Mouse (Mus musculus) kidney, postnatal 25 days (tissue): ENCODE results near the gene Nol3.

ENCODE experiments used
- DNase-seq, 2 experiments: peaks; one replicate each; pipeline ENCODE4 v3.0.0; 2021; ENCODE audit warnings: mixed read lengths in 2 of 2

The Nol3 gene

DNA sequence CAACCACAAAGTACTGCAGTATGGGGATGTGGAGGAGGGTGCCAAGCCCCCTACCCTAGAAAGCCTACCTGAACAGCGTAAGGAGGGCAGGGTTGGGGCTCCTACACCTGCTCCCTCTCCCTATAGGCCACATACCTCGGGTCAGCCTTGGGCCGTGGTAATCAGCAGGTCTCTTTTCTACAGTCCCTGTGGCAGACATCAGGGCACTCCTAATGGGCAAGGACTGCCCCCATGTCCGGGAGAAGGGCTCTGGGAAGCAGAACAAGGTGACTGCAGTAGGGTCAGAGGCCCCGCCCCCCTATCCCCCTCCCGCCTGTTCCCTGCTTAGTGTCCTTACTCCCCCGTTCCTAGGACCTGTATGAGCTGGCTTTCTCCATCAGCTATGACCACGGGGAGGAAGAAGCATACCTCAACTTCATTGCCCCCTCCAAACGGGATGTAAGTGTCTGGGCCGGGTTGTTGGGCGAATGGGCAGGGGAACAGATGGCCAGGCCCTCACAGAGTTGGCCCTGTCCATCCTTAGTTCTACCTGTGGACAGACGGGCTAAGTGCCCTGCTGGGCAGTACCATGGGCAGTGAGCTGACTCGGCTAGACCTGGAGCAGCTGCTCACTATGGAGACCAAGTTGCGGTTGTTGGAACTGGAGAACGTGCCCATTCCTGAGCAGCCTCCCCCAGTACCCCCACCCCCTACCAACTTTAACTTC, 33.4 kb downstream of the Nol3 start:
- no peak for DNase-seq

DNA sequence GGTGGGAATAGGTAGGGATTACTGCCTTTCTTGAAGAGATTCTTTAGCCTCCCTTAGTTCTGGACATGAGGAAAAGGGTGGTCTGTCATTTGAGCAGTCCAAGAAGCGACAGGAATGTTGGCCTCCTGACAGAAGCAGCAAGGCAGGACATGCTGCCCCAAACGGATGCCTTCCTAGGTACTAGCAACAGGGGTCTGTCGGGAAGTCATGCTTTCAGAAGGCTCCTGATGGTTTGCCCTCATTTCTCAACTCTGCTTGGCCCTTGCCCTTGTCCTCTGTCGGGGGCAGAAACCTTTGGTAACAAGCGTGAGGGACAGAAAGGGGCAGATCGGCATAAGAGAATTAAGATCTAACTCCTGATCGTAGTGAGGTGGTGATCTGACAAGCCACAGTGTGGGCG, 34.2 kb downstream of the Nol3 start:
- no peak for DNase-seq

DNA sequence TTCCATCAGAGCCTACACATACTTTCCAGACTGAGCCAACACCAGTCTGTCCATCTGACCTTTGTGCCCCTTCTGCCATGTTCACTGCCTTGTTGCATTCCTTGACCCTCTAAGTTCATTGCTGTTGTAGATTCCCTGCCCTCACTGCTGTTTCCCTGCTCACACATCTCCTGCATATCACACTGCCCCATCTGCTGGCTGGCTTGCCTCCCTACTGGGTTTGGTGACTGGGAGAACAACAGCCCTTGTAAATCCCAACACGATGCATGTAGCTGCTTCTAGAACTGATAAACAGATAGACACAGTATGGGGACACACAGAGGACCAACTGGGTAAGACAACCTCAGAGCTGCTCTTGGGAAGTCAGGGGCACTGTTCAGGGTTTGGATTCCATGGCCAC, 35.8 kb downstream of the Nol3 start:
- DNase-seq, result no peak

- DNase-seq, result no peak
Measured at GRCm38 (mm10) chr8:105312891-105313481, 37.0 kb downstream of the Nol3 start.

DNA sequence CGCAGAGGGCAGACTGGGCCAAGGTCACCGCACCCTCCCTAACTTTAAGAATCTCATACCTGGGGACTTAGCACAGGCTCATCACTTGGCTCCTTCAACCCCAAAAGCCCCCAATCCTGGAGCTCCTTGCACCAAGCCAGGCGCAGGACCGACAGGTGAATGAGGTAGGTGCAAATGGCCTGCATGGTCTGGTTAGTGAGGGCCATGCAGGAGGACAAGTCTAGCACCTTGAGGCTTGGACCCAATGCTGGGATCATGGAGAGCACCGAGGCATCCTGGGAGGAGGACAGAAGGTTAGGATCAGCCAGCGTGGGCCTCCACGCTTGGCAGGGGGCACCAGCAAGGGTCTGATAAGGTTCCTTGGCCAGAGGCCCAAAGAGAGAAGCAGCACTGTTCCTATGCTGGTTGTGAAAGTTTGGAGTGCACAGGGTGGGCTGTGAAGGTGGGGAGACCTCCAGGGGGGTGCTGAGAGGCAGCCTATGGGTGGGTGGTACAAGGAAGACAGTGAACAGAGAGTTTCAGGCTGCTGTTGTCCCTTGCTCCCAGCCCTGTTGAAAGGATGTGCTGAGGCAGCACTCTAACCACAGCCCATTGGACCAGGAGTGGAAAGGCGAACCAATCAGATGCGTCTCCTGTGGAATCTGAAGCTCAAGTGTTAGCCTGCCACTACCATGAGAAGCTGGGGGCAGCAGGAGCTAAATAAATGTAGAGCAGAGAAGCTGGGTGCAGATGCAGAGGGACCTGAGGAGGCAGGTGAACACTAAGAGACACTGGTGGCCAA, 37.9 kb downstream of the Nol3 start:
- DNase-seq, result no peak

DNA sequence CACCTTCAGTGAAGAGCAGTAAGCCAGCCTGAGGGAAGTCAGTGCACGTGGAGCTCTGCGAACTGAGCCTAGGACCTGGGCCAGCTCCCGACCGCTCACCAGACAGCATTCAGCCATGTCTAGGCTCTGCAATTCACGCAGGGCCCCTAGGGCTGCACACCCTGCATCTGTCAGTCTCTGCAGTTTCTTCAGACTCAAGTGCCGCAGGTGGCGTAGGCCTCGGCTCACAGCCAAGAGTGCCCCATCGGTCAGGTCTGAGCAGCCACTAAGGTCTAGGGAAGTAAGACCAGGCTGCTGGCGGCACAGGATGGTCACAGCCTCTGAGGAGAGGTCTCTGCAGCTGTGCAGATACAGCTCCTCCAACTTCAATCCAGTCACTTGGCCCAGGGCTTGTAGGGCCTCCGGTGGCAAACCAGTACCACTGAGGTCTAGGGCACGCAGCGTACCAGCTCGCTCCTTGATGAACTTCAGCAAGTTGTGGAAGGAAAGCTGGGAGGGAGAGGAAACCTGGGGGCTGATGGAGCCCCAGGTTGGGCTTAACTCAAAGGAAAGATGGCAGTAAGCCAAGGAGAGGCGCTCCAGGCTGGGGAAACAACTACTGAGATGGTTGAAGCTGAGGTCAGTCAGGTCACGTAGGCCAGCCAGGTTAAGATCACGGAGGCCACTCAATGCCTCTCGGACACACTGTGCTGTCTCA, 39.3 kb downstream of the Nol3 start:
- DNase-seq, result no peak

- DNase-seq, result no peak
Measured at GRCm38 (mm10) chr8:105317941-105318340, 42.0 kb downstream of the Nol3 start.

DNA sequence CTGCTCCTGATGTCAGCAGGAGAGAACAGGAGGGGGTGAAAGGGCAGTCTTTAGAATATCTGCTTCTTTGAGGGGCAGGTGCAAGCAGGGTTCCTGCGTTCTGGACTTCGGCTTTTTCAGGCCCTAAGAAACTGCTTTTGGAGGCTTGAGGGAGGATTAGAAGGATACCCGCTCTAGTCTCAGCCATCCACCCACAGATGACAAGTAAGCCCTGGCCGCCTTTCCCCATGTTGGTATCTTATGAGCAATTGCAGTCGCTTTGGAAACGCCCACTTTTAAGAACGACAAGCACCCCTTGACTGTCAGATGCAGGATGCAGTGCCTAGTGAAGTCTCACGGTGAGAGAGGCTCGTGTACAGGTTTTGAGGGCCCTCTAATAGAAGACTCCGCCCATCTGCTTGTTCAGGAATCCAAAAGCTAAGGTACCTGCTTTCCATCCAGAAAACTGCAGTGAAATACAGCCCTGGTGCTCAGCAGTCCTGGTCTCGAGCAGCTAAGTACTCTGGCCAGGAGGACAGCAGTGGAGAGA, 42.8 kb downstream of the Nol3 start:
- no peak for DNase-seq

DNA sequence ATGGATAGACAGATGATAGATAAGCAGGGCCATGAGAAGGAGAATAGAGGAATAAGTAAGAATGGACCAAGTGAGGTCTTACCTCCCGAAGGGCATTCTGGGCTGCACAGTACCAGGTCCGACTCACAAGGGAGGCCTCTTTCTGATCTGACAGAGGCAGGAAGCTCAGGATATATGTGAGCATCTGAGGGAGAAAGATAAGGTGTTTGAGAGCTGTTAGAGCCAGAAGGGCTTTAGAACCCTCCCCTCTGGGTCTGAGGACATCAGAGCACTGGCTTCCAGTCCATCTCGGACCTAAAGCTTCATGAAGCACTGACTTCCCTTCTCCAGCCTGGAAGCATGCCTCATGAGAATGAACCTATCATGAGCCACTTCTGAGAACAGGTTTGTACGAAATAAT, 47.2 kb downstream of the Nol3 start:
- no peak for DNase-seq

DNA sequence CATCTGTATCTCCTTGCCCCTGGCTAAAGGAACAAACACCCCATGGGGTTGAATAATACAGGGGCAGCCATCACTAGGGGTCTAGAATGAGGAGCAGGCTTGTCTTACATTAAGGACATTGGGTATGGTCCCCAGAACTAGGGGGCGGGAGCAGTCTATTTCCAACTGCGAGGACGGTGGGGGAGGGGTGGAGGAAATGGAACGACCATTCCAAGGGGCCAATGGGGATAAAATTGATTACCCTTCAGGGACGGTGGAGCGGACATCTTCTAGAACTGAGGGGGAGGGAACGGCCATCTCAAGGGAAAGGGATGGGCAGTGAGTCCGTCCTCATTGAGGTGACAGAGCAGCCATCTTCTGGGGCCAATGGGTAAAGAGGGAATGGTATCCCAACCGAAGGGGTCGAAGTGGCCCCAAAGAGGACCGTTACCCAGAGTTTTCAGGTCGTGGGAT, 49.7 kb downstream of the Nol3 start:
- no peak for DNase-seq

DNA sequence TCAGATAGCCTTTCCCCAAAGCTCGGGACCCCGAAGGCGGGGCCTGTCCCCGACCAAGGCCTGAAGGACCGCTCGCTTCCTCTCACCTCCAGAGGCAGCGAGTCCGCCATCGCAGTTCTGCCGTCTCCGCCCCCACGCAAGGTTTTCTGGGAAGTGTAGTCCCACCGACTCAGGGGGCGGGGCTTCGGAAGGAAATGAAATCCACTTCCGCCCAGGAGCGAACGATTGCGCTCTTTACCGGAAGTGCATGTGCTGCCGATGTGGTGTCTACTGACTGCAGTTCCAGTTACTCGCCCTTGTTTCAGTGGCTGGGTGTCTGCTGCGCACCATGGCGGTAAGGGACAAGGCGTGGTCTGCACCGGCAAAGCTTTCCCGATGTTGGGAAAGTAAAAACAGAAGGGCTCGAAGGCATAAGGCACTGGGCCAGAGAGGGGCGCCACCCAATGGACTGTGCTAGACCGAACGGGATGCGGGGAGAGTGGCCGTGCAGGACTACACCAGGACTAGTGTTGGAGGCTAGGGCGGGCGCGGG, 50.3 kb downstream of the Nol3 start, which contains the start of the genes Lrrc29 and Tmem208:
Lrrc29 (minus strand) TSS at position 138 of the 532 bp plus-strand sequence.
Tmem208 (plus strand) TSS at position 214 of the 532 bp plus-strand sequence.
- DNase-seq, result peak; percentile 98 to 99

- no peak for DNase-seq
Measured at GRCm38 (mm10) chr8:105326968-105327367, 51.0 kb downstream of the Nol3 start.

DNA sequence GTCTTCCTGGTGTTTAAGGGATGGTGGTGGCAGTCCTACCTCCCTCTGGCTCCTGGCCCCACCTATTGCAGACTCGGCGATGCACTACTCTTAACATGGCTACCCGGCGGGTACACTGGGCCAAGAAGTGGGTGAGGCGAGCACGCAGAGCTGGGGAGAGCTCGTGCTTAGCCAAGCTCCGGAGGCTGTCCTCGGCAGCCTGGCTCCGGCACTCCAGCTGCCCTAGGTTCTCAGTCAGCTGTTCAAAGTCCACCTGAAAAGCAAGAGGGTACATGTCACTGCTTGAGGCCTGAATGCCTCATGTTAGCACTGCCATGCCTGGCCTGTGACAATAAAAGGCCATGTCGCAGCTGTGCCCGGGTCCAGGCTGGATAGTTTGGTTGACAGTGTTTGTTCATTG, 54.4 kb downstream of the Nol3 start:
- peak in 1 of 2 experiments; percentile 52 for DNase-seq

DNA sequence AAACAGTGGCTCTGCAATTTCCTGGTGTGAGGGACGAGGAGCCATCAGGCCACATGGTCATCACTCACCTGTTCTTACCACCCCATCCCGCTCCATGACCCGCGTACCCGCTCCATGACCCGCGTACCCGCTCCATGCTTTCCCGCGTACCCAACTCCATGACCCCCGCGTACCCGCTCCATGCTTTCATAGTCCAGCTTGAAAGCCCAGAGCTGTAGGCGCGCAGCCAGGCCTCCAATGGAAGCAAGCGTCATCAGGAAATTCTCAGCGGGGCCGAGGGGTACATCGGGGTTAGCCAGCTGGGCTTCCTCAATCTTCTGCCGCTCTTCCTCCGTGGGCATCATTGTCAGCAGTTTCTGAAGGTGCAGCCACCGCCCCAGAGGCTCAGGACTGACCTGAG, 55.5 kb downstream of the Nol3 start:
- peak in 1 of 2 experiments; percentile 40 for DNase-seq
